Mouse (Mus musculus): ENCODE data around the gene Dctn5. TPM values are rescaled to one million over a fixed set of nuclear protein-coding genes. Genes with fewer than 3 reads are reported as not detected.

The Dctn5 gene
- total RNA-seq, 2 experiments from 2014 or later = 101 to 104 TPM

- Histone ChIP-seq H3K4me3 (no peak overlapping the region), H3K27ac (no peak overlapping the region)
- TF ChIP-seq CTCF (conservative IDR thresholded peaks at IDR 0.05) = no peak
- no peak for DNase-seq (ENCODE audit: low spot score in 2 of 2)
These were observed 47.9 kb downstream of the Dctn5 start for GRCm38 (mm10) chr7:122180720-122181119.

- H3K27ac ChIP-seq = no peak overlapping the region
- no peak for DNase-seq (ENCODE audit: low spot score in 2 of 2)
- TF ChIP-seq CTCF (conservative IDR thresholded peaks at IDR 0.05) = no peak
- H3K4me3 ChIP-seq = no peak overlapping the region
These were observed 51.7 kb downstream of the Dctn5 start for GRCm38 (mm10) chr7:122184569-122184968.

- H3K27ac ChIP-seq = no peak within 1 kb of the TSS
- H3K4me3 ChIP-seq = peak within 1 kb of the TSS; percentile 20; the same call in 1 of the 2 replicates
- no peak for DNase-seq (ENCODE audit: low spot score in 2 of 2)
- TF ChIP-seq CTCF (conservative IDR thresholded peaks at IDR 0.05) = no peak
These were observed 53.2 kb downstream of the Dctn5 start, which contains the start of gene Ern2 for GRCm38 (mm10) chr7:122186043-122186442. Gene Ern2 (minus strand): TSS chr7:122186207.

GRCm38 (mm10) chr7:122189484-122189883, 56.6 kb downstream of the Dctn5 start:
- peak in 1 of 2 experiments; percentile 53 for DNase-seq (ENCODE audit: low spot score in 2 of 2)
- TF ChIP-seq CTCF (conservative IDR thresholded peaks at IDR 0.05) = peak; percentile 78
- no peak overlapping the region for H3K4me3 ChIP-seq
- no peak overlapping the region for H3K27ac ChIP-seq

GRCm38 (mm10) chr7:122191097-122191496, 58.3 kb downstream of the Dctn5 start:
- Histone ChIP-seq H3K4me3 (no peak overlapping the region), H3K27ac (no peak overlapping the region)
- no peak for DNase-seq (ENCODE audit: low spot score in 2 of 2)
- TF ChIP-seq CTCF (conservative IDR thresholded peaks at IDR 0.05) = no peak

GRCm38 (mm10) chr7:122193919-122194318, 61.1 kb downstream of the Dctn5 start:
- DNase-seq (ENCODE audit: low spot score in 2 of 2) = no peak
- no peak overlapping the region for H3K27ac ChIP-seq
- no peak overlapping the region for H3K4me3 ChIP-seq
- TF ChIP-seq CTCF (conservative IDR thresholded peaks at IDR 0.05) = peak; percentile 41

- no peak for DNase-seq (ENCODE audit: low spot score in 2 of 2)
- Histone ChIP-seq H3K4me3 (no peak overlapping the region), H3K27ac (no peak overlapping the region)
- no peak for TF ChIP-seq CTCF (conservative IDR thresholded peaks at IDR 0.05)
These were observed 63.9 kb downstream of the Dctn5 start for GRCm38 (mm10) chr7:122196771-122197170.

GRCm38 (mm10) chr7:122197306-122197705, 64.5 kb downstream of the Dctn5 start:
- Histone ChIP-seq H3K4me3 (no peak overlapping the region), H3K27ac (no peak overlapping the region)
- TF ChIP-seq CTCF (conservative IDR thresholded peaks at IDR 0.05) = peak; percentile 91
- DNase-seq (ENCODE audit: low spot score in 2 of 2) = peak; percentile 29 to 67

Other genes starting within 250 kb of the Dctn5 start
- 10 to 100 TPM; 41.6 to 44.3 TPM for gene Cog7, start 151.3 kb upstream of the Dctn5 start, total RNA-seq (2021)
- 10 to 100 TPM; 29.9 to 32.5 TPM for gene Gga2, start 111.8 kb upstream of the Dctn5 start, total RNA-seq (2021)
- gene Ubfd1, start 65.9 kb upstream of the Dctn5 start, total RNA-seq (2021) = 10 to 100 TPM; 49.6 to 50.7 TPM
- gene Ears2, start 65.8 kb upstream of the Dctn5 start, total RNA-seq (2021) = 10 to 100 TPM in 1 of 2 experiments, 1 to 10 TPM in 1; 9.7 to 10.0 TPM
- gene Ndufab1, start 31.2 kb upstream of the Dctn5 start, total RNA-seq (2021) = 100 to 1,000 TPM; 259 to 306 TPM
- gene Palb2, start 56 bp upstream of the Dctn5 start, total RNA-seq (2021) = 1 to 10 TPM; 1.9 to 2.2 TPM
- 1 to 10 TPM; 2.1 to 2.9 TPM for gene Plk1, start 26.4 kb downstream of the Dctn5 start, total RNA-seq (2021)
- under 1 TPM; 0.39 to 0.41 TPM for gene Ern2, start 53.2 kb downstream of the Dctn5 start, total RNA-seq (2021)
- 1 to 10 TPM; 2.7 to 3.3 TPM for gene Chp2, start 86.5 kb downstream of the Dctn5 start, total RNA-seq (2021)
- 100 to 1,000 TPM; 788 to 796 TPM for gene Prkcb, start 155.7 kb downstream of the Dctn5 start, total RNA-seq (2021)

Measured in layer of hippocampus, adult 2 months (tissue).